Mouse (Mus musculus) forebrain, postnatal 0 days (tissue): ENCODE measurements at regions not wholly inside any gene's neighbourhood (a gene's known extent, or its start where the extent isn't known, plus 50 kb on each side); places are given as distances from the start of the nearest gene placed in this dataset.
"Not testable (repeated sequence)": the region's sequence is repeated elsewhere in the genome, so short reads cannot be mapped to it uniquely, and the experiment has no call there.

Experiments
- ATAC-seq: fragments of 200-750 bp; cut with Nextera tagmentation; 2 replicates; pipeline ENCODE4 v1.8.0; 2017; ENCODE audit warnings: mild to moderate bottlenecking, moderate library complexity
- DNase-seq: peaks from one replicate; pipeline ENCODE4 v3.0.0-alpha.2; 2015
- H3K27ac ChIP-seq: fragments of 300-500 bp; sonication (generic); 2 replicates; pipeline ENCODE4 v1.5.1; 2014; ENCODE audit warnings: low read depth, mild to moderate bottlenecking, antibody characterized with exemption, low read length, moderate library complexity, mixed read lengths
- H3K27me3 ChIP-seq: fragments of 300-500 bp; sonication (generic); 2 replicates; pipeline ENCODE4 v1.6.1; 2014; ENCODE audit warnings: mild to moderate bottlenecking, low read length, mixed read lengths; ENCODE audit not compliant: insufficient read depth
- H3K36me3 ChIP-seq: fragments of 300-500 bp; sonication (generic); 2 replicates; pipeline ENCODE4 v1.6.1; 2014; ENCODE audit warnings: mild to moderate bottlenecking, moderate library complexity; ENCODE audit not compliant: insufficient read depth
- H3K4me1 ChIP-seq: fragments of 300-500 bp; sonication (generic); 2 replicates; pipeline ENCODE4 v1.6.1; 2014; ENCODE audit warnings: antibody characterized with exemption; ENCODE audit not compliant: insufficient read depth
- H3K4me2 ChIP-seq: fragments of 300-500 bp; sonication (generic); 2 replicates; pipeline ENCODE4 v1.6.1; 2014; ENCODE audit warnings: low read depth, mild to moderate bottlenecking, moderate library complexity
- H3K4me3 ChIP-seq: fragments of 300-500 bp; sonication (generic); 2 replicates; pipeline ENCODE4 v1.5.1; 2014; ENCODE audit warnings: low read depth, low read length, mixed read lengths
- H3K9ac ChIP-seq: fragments of 300-500 bp; sonication (generic); 2 replicates; pipeline ENCODE4 v1.6.1; 2014; ENCODE audit warnings: mild to moderate bottlenecking
- H3K9me3 ChIP-seq: fragments of 300-500 bp; sonication (generic); 2 replicates; pipeline ENCODE4 v1.6.1; 2016; ENCODE audit warnings: low read length
- CTCF ChIP-seq: sonication (generic); IDR thresholded peaks from 2 replicates; pipeline ENCODE4 v1.5.1; 2016; ENCODE audit warnings: antibody characterized with exemption, control low read depth, low read depth
- WGBS: fragments of 180-500 bp; shearing (Covaris S2); extraction: QIAGEN DNeasy Blood & Tissue Kit; methylation state at CpG from one replicate; pipeline ENCODE4 v1.1.7; 2014; 5-methylcytosine and 5-hydroxymethylcytosine counted together

GRCm38 (mm10) chr10:117566648-117567378, 62.5 kb upstream of the Cpm start:
- Histone ChIP-seq H3K4me3 (no peak overlapping the region), H3K27ac (no peak overlapping the region), H3K27me3 (no peaks in the 10 kb centered on the region; the same call in 1 of the 2 replicates), H3K4me1 (peaks cover 5% of the 10 kb centered on the region; the same call in 1 of the 2 replicates), H3K36me3 (no peaks in the 10 kb centered on the region), H3K9ac (no peak overlapping the region), H3K9me3 (no peaks in the 10 kb centered on the region), H3K4me2 (no peak overlapping the region)
- 96% methylated on average over 8 of the region's 8 CpGs for WGBS
- ATAC-seq, result no peak
- DNase-seq, result no peak
- TF ChIP-seq CTCF, result no peak

- ATAC-seq, result no peak
- WGBS, result 82% methylated on average over 3 of the region's 3 CpGs
- H3K9me3 ChIP-seq, result no peaks in the 10 kb centered on the region
- H3K27ac ChIP-seq, result no peak overlapping the region
- no peak overlapping the region for H3K4me2 ChIP-seq
- no peaks in the 10 kb centered on the region for H3K36me3 ChIP-seq
- no peak overlapping the region for H3K4me3 ChIP-seq
- DNase-seq, result no peak
- TF ChIP-seq CTCF, result peak; percentile 25; the same call in 1 of the 2 replicates
- peaks cover 3% of the 10 kb centered on the region; the same call in 1 of the 2 replicates for H3K4me1 ChIP-seq
- no peaks in the 10 kb centered on the region for H3K27me3 ChIP-seq
- no peak overlapping the region for H3K9ac ChIP-seq
Observed at GRCm38 (mm10) chr10:117566204-117566603, 63.1 kb upstream of the Cpm start.

- Histone ChIP-seq H3K36me3 (no peaks in the 10 kb centered on the region), H3K27me3 (no peaks in the 10 kb centered on the region), H3K27ac (no peak overlapping the region), H3K4me2 (no peak overlapping the region), H3K4me3 (no peak overlapping the region), H3K9ac (no peak overlapping the region), H3K9me3 (no peaks in the 10 kb centered on the region), H3K4me1 (no peaks in the 10 kb centered on the region)
- WGBS, result 92% methylated on average over 4 of the region's 4 CpGs
- DNase-seq (no peak), ATAC-seq (no peak)
- no peak for TF ChIP-seq CTCF
Observed at GRCm38 (mm10) chr10:117565529-117566086, 63.7 kb upstream of the Cpm start.

GRCm38 (mm10) chr10:117565110-117565509, 64.2 kb upstream of the Cpm start:
- 100% methylated on average over 3 of the region's 3 CpGs for WGBS
- no peak for TF ChIP-seq CTCF

GRCm38 (mm10) chr10:117564118-117565040, 64.9 kb upstream of the Cpm start:
- no peak for ATAC-seq
- Histone ChIP-seq H3K36me3 (no peaks in the 10 kb centered on the region), H3K27ac (no peak overlapping the region), H3K9ac (no peak overlapping the region), H3K27me3 (no peaks in the 10 kb centered on the region), H3K4me2 (no peak overlapping the region), H3K4me3 (no peak overlapping the region), H3K4me1 (no peaks in the 10 kb centered on the region), H3K9me3 (no peaks in the 10 kb centered on the region)
- 46% methylated on average over 12 of the region's 12 CpGs for WGBS
- no peak for DNase-seq
- no peak for TF ChIP-seq CTCF

More at GRCm38 (mm10) chr10:117565110-117565509, 64.2 kb upstream of the Cpm start:
- no peak overlapping the region for H3K4me2 ChIP-seq
- no peaks in the 10 kb centered on the region for H3K36me3 ChIP-seq
- DNase-seq, result no peak
- no peak overlapping the region for H3K27ac ChIP-seq
- H3K4me3 ChIP-seq, result no peak overlapping the region
- H3K9me3 ChIP-seq, result no peaks in the 10 kb centered on the region
- no peak for ATAC-seq
- H3K27me3 ChIP-seq, result no peaks in the 10 kb centered on the region
- no peak overlapping the region for H3K9ac ChIP-seq
- no peaks in the 10 kb centered on the region for H3K4me1 ChIP-seq

- Histone ChIP-seq H3K4me3 (no peak overlapping the region), H3K4me1 (no peaks in the 10 kb centered on the region), H3K27me3 (no peaks in the 10 kb centered on the region), H3K36me3 (no peaks in the 10 kb centered on the region), H3K27ac (no peak overlapping the region), H3K4me2 (no peak overlapping the region), H3K9me3 (no peaks in the 10 kb centered on the region), H3K9ac (no peak overlapping the region)
- DNase-seq (no peak), ATAC-seq (no peak)
- 80% methylated on average over 8 of the region's 8 CpGs for WGBS
- no peak for TF ChIP-seq CTCF
Observed at GRCm38 (mm10) chr10:117563429-117564117, 65.7 kb upstream of the Cpm start.

GRCm38 (mm10) chr10:117562850-117563248, 66.5 kb upstream of the Cpm start:
- not testable (repeated sequence) for DNase-seq, H3K27ac ChIP-seq, ATAC-seq, H3K9me3 ChIP-seq, H3K9ac ChIP-seq, H3K27me3 ChIP-seq, H3K4me3 ChIP-seq, H3K4me2 ChIP-seq, H3K36me3 ChIP-seq, H3K4me1 ChIP-seq
- 90% methylated on average over 3 of the region's 3 CpGs for WGBS
